Mouse (Mus musculus) small intestine, adult 2 months (tissue): ENCODE results near the gene Haus6.

Experiments
- CTCF ChIP-seq: fragments of 200-500 bp; IDR thresholded peaks from 2 replicates; pipeline ENCODE4 v1.5.1; 2012; ENCODE audit warnings: low read depth, mild to moderate bottlenecking, control low read depth, inconsistent platforms, low read length, moderate library complexity, mixed read lengths; ENCODE audit not compliant: insufficient replicate concordance, insufficient read length; ENCODE audit errors: extremely low read depth
- POLR2A ChIP-seq: fragments of 200-500 bp; IDR thresholded peaks from 2 replicates; pipeline ENCODE4 v1.6.1; 2012; ENCODE audit warnings: low read depth, mild to moderate bottlenecking, control low read depth, inconsistent platforms, low read length, moderate library complexity

- TF ChIP-seq CTCF (no peak), POLR2A (no peak)
These were observed 20.6 kb downstream of the Haus6 start for GRCm38 (mm10) chr4:86591304-86591703.
